ENCODE assay signal across 32 mouse cellular contexts in genomic region chr8:121550056-121550455, GRCm38 (mm10). TPM values are rescaled to one million over a fixed set of nuclear protein-coding genes. Genes with fewer than 3 reads are reported as not detected.
A peak's percentile ranks its signal among the peaks of the same experiment; 100 is the strongest.
DNase-seq lines count a peak whose midpoint lies in the region; ATAC-seq lines count a peak whose summit lies in the region.
"Had no signal": no experiment of that assay in that cellular context is flagged by ENCODE, and none has a peak within 500 bp of the region (broad histone marks: within the 10 kb centered on the region; RNA-seq: fewer than 3 reads in every experiment).

No protein-coding gene starts in this region.

- no peaks in the 10 kb centered on the region; the same call in 1 of the 2 replicates for H3K4me1 ChIP-seq in lung, embryonic 15.5 days

- H3K9me3 ChIP-seq in lung, embryonic 15.5 days, result no peaks in the 10 kb centered on the region
- H3K9me3 ChIP-seq: forebrain, embryonic 10.5 days; forebrain, embryonic 13.5 days; heart, embryonic 10.5 days; heart, embryonic 13.5 days had no signal

- peak; percentile 3 for DNase-seq in gastrocnemius, postnatal 14 days
- DNase-seq in gastrocnemius, postnatal 25 days, result no peak
- DNase-seq in lung, postnatal 14 days, result no peak
- DNase-seq in right cerebral cortex, postnatal 14 days, result peak; percentile 8
- no peak for DNase-seq in right cerebral cortex, adult 18-20 months
- DNase-seq: adrenal gland, adult 2 months; adrenal gland, postnatal 14 days; cerebellum, adult 11 months; cerebellum, adult 9-10 months; cerebellum, postnatal 14 days; heart, adult 2 months; heart, postnatal 14 days; heart, postnatal 4 days had no signal

- peaks cover 5% of the 10 kb centered on the region; the same call in 1 of the 2 replicates for H3K27me3 ChIP-seq in lung, embryonic 15.5 days
- H3K27me3 ChIP-seq: forebrain, embryonic 13.5 days had no signal

- WGBS in lung, embryonic 15.5 days, result 70% methylated on average over 6 of the region's 6 CpGs

- no peak overlapping the region for H3K4me2 ChIP-seq in lung, embryonic 15.5 days
- H3K4me2 ChIP-seq: forebrain, embryonic 13.5 days; heart, embryonic 13.5 days; hindbrain, embryonic 14.5 days had no signal

- H3K36me3 ChIP-seq in lung, embryonic 15.5 days, result peaks cover 35% of the 10 kb centered on the region

- intact Hi-C loops in gastrocnemius, postnatal 14 days (cut with DNase I; ENCODE audit: low total_unique reads), result no loop called here

- H3K4me3 ChIP-seq in lung, embryonic 15.5 days, result no peak overlapping the region
- H3K4me3 ChIP-seq: forebrain, embryonic 10.5 days; forebrain, embryonic 13.5 days; heart, adult 2 months; heart, embryonic 10.5 days; heart, embryonic 13.5 days had no signal

- ATAC-seq in lung, embryonic 15.5 days (ENCODE audit: borderline replicate concordance, extremely low read depth, low FRiP score, low TSS enrichment), result 0 out of 2 replicates have a peak, but pooled peaks have one; percentile 7
- ATAC-seq: CD4-positive, CD25-positive, alpha-beta regulatory T cell, adult 4 months; forebrain, embryonic 13.5 days; forebrain, embryonic 16.5 days; hindbrain, postnatal 0 days; inflammation-experienced regulatory T-cells, adult 6 months had no signal

- H3K9ac ChIP-seq in lung, embryonic 15.5 days, result no peak overlapping the region
- H3K9ac ChIP-seq: forebrain, embryonic 13.5 days; heart, embryonic 13.5 days; hindbrain, embryonic 14.5 days had no signal

- H3K27ac ChIP-seq in lung, embryonic 15.5 days, result no peak overlapping the region
- H3K27ac ChIP-seq: forebrain, embryonic 10.5 days; forebrain, embryonic 13.5 days; heart, adult 2 months; heart, embryonic 10.5 days; heart, embryonic 13.5 days; hindbrain, embryonic 14.5 days; hindbrain, postnatal 0 days had no signal

RNA-seq across cellular contexts. Expression of gene 1700018B08Rik, which starts 5.9 kb away (rescaled TPM):
- total RNA-seq in gastrocnemius, postnatal 14 days (2021), result not detected
- not detected for total RNA-seq in gastrocnemius, postnatal 25 days (2021)
- not detected in 2 replicates for polyA plus RNA-seq in lung, embryonic 15.5 days (2015; fragmentation: Nextera tagmentation; extraction: Ambion mirVana)
- total RNA-seq: adrenal gland, adult 2 months; adrenal gland, postnatal 14 days; adrenal gland, postnatal 4 days; gastrocnemius, adult 18-20 months; gastrocnemius, postnatal 4 days; heart, adult 2 months; heart, postnatal 14 days; heart, postnatal 4 days; MEL had no signal
- polyA plus RNA-seq: adrenal gland, adult 2 months; C2C12; CD4-positive, CD25-positive, alpha-beta regulatory T cell, adult 4 months; embryonic facial prominence, embryonic 11.5 days; embryonic facial prominence, embryonic 14.5 days; forebrain, embryonic 10.5 days; forebrain, embryonic 13.5 days; forebrain, embryonic 16.5 days; heart, embryonic 10.5 days; heart, embryonic 13.5 days; heart, embryonic 16.5 days; hindbrain, embryonic 11.5 days; hindbrain, embryonic 14.5 days; hindbrain, postnatal 0 days; inflammation-experienced regulatory T-cells, adult 6 months had no signal

RNA-seq across cellular contexts. Expression of gene Fbxo31, which starts 28.6 kb away (rescaled TPM):
- total RNA-seq in gastrocnemius, postnatal 14 days (2021), result 10 to 100 TPM; 75.2 to 89.8 TPM
- 100 to 1,000 TPM in 1 of 2 experiments, 10 to 100 TPM in 1; 89.8 to 109 TPM for total RNA-seq in gastrocnemius, postnatal 25 days (2021)
- 15.9 and 17.3 TPM in 2 replicates for polyA plus RNA-seq in lung, embryonic 15.5 days (2015; fragmentation: Nextera tagmentation; extraction: Ambion mirVana)

RNA-seq across cellular contexts. Expression of gene Map1lc3b, which starts 40.1 kb away (rescaled TPM):
- total RNA-seq in gastrocnemius, postnatal 14 days (2021), result 100 to 1,000 TPM; 102 to 136 TPM
- total RNA-seq in gastrocnemius, postnatal 25 days (2021), result 100 to 1,000 TPM; 124 to 134 TPM
- 199 and 200 TPM in 2 replicates for polyA plus RNA-seq in lung, embryonic 15.5 days (2015; fragmentation: Nextera tagmentation; extraction: Ambion mirVana)

Comparison
In these comparisons a context has a peak if more than half of its experiments do, and no peak if none do; other contexts are left out.
1. DNase-seq: peak in gastrocnemius, postnatal 14 days (single experiment) and right cerebral cortex, postnatal 14 days (single experiment); none in gastrocnemius, postnatal 25 days (single experiment), lung, postnatal 14 days (single experiment) and right cerebral cortex, adult 18-20 months (single experiment).